Comparison of ENCODE assay signal across 8 mouse cellular contexts in the genomic region with DNA sequence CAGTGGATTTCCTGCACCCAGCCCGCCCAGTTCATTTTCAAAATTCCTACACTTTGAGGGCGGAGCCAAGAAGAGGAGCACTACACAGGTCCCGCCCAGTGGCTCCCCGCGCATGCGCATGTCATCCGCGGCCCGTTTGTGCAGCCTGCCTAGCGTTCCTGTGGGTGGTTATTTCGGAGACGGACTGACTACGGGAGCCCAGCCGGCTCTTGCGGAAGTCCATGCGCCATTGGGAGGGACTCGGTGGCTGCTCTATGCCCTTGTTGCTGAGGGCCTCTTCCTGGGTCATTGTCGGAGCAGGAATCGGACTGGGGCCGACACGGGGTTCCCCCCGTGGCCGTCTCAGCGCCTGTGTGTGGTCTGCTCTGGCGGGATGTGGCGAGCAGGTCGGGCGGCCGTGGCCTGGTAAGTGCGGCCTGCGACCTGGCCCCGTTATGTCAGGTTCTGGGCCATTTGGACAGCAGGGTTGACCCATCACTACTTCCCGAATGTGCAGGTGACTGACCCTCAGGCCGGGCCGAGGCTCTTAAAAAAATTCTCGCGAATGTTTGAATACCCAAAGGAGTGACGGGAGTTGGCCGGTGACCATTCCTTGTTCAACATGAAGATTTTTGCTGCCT. TPM values are rescaled to one million over a fixed set of nuclear protein-coding genes. Genes with fewer than 3 reads are reported as not detected.
DNase-seq lines count a peak whose midpoint lies in the region; ATAC-seq lines count a peak whose summit lies in the region.

Gene Opa1, plus strand, starts transcription at position 168 of the 620 bp plus-strand sequence.

- peak; percentile 98 for ATAC-seq in megakaryocyte progenitor cell, adult 5-6 weeks (replicated peaks; ENCODE audit: poor library complexity)

- peak; percentile 99 for DNase-seq in adipocyte (ENCODE audit: low spot score)
- DNase-seq in embryo, embryonic 10 days (ENCODE audit: low spot score), result peak; percentile 98
- DNase-seq in gastrocnemius, postnatal 10 days, result peak; percentile 97
- peak; percentile 97 for DNase-seq in induced T-regulatory cell, adult 2 months (ENCODE audit: low read depth)
- peak; percentile 94 to 99 for DNase-seq in left cerebral cortex, adult 9 months (ENCODE audit: low spot score in 2 of 2)
- peak; percentile 96 for DNase-seq in right cerebral cortex, postnatal 14 days
- DNase-seq in urinary bladder, postnatal 36 days (ENCODE audit: low spot score in 2 of 2), result peak; percentile 97 to 99

RNA-seq across cellular contexts. Expression of gene Opa1, which starts in this region (rescaled TPM):
- 10 to 100 TPM; 63.8 to 70.3 TPM for total RNA-seq in gastrocnemius, postnatal 10 days (2021)
- total RNA-seq in megakaryocyte progenitor cell, adult 5-6 weeks (2015), result 35.6 and 40.2 TPM in 2 replicates
- 67.1 and 84.3 TPM in 2 replicates for total RNA-seq in megakaryocyte progenitor cell, adult 5-6 weeks (2017)

Comparison
In these comparisons a context has a peak if more than half of its experiments do, and no peak if none do; other contexts are left out.
1. Peak in every context shown above with its lines: DNase-seq and ATAC-seq.